Mouse (Mus musculus): ENCODE results near the gene Gm48552.
A peak's percentile ranks its signal among the peaks of the same experiment; 100 is the strongest.

The Gm48552 gene

DNA sequence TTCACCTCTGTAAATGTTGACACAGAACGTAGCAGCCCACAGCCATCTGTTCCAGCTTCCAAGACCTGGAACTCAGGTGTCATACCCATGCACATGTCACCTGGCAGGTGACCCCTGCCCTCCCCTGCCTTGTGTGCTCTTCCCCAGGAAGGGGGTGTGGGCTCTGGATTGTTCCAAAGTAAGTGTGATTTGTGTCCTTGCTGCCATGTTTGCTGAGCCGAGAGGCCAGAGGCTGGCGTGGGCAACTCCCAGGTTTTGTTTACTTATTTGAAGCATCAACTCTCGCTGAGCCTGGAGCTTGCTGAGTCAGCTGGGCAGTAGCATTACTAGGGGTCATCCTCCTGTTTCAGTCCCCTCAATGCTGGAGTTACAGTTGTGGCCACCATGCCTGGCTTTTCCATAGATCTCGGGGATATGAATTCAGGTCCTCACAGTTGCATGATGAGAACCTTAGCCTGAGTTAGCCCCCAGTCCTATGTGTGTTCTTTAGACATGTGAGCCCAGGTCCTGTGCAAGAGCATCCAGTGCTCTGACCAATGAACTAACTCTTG, at the start of gene Gm48552:
TSS of gene Gm48552 (plus strand) at position 501 of the 551 bp plus-strand sequence.
- DNase-seq (ENCODE audit: low read depth, low spot score): no peak

DNA sequence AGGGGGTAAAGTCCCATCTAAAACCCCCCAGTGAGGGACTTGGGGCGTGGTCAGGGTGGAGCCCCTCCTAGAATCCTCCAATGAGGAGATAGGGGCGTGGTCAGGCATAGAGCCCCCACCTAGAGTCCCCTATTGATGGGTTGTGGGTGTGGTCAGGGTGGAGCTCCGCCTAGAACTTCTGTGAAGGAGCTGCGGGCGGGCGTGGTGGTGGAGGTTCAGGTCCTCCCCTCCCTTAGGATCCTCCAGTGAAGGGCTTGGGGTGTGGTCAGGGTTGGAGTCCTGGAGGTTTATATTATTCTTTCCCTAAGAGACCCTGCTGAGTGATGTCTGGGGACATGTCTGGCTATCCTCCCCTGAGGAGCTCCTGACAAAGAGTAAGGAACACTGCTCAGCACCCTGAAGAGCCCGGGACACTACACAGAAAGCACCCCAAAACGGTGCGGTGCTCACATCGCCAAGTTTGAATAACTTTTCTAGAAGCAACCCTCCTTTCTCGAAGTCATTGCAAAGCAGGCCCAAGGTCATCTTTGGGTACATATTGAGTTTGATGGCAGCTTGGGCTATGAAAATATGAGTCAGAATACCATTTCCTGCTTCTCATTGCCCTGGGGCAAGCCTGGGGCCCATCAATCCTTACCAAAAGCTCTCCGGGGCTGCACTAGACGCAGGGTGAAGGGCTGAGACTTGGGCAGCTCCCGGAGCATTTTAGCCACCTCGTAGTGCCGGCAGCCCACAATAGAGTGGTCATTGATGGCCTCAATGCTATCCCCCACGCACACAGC, 48.1 kb upstream of the Gm48552 start:
- peak; percentile 94 for DNase-seq (ENCODE audit: low read depth, low spot score)

DNA sequence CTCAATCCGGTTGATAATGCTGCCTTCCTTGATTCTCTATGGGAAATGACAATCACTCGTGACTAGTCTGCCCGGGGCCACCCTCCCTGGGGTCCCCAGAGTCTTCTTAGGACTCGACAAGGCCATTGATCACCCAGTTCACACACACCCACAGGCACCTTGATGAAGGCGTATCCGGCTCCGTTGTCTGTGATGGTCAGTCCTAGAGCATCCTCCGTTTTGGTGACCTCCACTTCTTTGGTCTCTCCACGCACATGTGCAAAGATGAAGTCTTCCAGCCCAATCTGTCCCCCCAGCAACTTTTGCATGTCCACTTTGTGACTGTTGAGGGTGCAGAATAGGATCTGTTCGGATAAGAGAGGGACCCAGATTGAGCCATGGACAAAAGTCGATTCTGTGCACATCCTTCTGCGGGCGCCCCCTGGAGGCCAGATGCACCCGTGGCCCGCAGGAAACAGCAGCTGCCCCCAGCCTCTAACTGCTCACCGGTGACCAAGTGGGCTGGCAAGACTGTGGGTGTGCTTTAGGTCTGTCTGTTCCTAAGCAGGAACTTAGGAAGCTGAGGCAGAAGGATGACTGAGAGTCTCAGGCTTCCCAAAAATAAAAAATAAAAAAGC, 47.4 kb upstream of the Gm48552 start:
- peak; percentile 80 for DNase-seq (ENCODE audit: low read depth, low spot score)

DNA sequence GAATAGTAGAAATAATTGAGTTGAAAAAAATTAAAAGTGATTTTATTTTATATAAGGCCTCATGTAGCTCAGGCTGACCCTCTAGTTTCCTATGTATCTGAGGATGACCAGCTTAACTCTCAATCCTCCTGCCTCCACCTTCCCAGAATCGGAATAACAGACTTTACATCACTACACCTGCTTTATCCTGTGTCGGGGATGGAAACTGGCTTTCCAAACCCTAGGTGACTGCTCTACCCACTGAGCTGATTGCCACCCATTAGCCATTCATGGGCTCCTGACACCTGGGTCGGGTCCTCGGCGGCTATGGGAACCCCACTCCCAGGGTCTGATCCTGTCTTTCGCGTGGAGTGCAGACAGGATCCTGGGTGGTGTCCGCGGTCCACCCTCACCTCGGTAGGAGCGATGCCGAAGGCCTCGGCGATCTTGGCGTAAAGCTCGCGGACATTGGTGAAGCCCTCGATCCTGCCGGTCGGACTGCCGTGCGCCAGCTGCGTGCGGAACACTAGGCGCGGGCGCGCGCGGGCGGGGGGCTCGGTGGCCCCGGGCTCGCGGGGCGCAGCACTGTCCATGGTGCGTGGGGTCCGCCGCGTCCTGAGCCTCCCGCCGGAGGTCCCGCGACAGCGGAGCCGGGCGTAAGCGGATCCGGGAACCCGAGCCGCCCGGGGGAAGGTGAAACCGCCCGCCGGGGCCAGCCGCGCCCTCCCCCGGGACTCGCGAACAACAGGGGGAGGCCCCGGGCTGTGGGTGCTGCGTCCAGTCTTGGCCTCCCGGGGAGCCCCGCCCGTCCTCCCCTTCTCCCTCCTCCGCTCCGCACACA, 45.9 kb upstream of the Gm48552 start, which contains the start of gene Gipc3:
TSS of gene Gipc3 (minus strand) at position 581 of the 820 bp plus-strand sequence.
- no peak for DNase-seq (ENCODE audit: low read depth, low spot score)

DNA sequence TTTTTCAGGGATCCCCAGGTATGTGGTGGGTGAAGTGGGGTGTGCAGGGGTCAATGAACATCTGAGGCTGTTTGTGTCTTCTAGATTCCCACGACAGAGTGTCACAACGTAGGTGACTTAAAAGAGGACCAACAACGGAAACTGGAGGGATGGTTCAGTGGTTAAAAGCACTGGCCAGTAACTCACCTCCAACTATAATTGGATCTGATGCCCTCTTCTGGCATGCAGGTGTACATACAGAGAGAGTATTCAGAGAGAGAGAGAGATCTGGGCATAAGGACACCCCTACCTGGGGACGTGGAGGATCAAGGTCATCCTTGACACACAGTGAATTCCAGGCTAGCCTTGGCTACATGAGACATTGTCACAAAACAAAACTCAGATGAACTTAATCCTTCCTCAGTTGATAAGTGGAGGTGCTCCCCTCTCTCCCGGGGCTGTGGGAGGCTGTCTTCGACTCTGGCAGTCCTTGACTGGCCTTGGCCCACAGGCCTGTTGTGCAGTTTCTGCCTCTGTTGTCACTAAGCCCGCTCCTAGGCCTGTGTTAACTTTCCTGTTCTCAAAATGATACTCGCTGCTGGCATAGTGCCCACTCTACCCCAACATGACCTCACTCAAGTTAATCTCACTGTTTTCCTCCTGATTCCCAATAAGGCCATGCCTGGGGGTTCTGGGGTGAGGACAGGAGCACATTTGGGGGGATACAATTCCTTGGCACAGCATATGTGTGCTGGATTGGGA, 44.2 kb upstream of the Gm48552 start:
- no peak for DNase-seq (ENCODE audit: low read depth, low spot score)

DNA sequence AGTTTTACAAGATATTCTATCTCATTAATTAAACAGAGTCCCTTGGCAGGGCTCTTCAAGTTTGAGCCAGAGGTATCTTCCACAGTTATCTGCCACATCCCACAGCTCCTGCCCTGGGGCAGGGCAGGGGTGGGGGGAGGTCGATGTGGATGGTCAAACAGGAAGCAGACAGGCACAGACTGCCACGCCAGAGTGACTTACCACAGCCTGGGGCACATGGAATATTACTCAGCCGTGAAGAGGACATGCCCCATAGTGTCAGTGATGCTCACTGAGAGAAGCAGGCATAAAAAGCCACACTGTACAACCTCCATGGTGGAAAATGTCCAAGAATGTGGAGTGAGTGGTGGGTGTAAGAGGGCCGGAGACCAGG, 43.7 kb upstream of the Gm48552 start:
- no peak for DNase-seq (ENCODE audit: low read depth, low spot score)

DNA sequence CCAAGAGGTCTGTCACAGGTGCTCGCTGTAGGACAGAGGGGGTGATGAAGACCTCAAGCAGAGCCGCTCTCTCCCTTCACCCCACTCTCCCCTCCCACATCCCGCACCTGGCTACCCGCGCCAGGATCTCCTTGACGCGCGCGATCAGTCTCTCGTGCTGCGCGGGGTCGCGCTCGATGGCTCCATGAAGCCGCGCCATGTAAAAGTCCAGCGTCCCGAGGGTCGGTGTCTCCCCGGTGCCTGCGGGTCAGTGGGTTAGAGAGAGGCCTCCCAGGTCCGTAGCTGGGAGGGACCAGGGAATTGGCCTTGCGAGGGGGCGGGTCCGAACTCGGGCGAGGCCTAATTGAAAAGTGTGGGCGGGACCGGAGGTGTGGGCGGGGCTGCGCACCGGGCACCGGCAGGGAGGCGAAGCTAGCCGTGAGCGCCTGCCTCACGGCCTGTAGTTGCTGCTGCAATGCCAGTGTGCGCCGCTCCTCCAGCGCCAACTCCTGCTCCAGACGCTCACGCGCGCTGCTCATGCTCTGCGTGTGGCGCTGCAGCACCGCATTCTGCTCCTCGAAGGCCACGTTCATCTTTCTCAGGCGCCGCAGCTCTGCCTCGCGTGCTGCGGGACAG, 42.2 kb upstream of the Gm48552 start:
- peak; percentile 93 for DNase-seq (ENCODE audit: low read depth, low spot score)

DNA sequence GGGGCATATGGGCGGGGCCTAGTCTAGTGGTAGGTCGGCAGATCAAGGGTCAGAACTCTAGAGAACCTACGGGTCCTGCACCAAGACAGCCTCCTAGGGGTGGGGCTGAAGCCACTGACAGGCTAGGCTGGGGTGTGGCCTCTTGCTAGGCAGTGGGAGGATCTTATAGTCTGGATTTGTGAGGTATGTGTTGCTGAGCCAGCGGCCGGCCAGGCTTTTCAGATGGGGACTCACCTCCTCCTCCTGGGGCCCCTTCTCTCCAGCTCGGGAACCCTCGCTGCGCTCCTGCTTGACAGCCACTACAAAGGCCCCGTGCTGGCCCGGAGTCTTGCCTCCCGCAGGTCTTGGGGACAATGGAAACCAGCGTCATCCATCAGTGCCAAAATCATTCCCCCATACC, 39.7 kb upstream of the Gm48552 start:
- DNase-seq (ENCODE audit: low read depth, low spot score): peak; percentile 95

DNA sequence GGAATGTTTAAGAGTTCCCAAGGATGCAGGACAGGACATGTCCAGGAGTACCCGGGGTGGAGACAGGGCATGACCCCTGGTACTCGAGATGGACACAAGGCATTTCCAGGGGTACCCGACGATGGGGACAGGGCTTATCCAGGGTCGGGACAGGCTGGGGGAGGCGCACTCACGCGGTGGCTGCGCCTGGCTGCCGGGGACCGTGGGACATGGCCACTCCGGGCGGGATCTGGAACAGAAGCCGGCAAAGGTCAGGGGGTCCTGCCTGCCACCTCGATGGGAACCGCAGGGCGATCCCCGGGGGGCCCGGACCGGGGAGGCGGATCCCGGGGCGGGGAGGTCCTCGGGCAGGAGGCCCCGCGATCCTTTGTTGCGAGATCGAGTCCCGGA, 38.8 kb upstream of the Gm48552 start:
- no peak for DNase-seq (ENCODE audit: low read depth, low spot score)

DNA sequence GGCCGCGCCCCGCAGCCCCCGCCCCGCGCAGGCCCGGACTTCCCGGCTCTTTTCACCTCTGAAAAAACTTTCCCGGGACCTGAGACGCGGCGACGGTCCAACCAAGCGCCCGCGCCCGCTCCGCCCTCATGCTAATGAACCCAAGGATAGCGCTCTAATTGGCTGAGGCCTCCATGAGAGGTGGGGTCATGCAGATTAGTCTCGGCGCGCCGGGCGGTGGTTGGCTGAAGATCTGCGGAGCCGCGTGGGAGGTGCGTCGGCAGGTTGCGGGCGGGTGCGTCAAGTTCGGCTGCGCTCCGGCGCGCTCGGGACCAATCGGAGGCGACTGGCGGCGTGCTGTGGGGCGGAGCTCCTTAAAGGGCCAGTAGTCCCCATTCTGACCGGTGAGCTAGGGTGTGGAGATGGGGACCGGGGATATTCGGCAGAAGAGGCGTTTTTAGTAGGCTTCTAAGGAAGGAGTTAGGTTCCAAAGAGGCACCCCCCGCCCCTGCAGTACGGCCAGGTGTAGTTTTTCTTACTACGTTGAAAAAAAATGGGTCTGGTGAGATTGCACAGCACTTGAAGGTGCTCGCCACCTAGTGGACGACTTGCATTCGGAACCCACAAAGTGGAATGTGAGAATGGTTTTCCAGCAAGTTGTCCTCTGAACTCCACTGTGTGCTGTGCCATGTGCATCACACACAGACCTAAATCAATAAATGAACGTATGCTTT, 38.3 kb upstream of the Gm48552 start, which contains the start of gene Hmg20b:
TSS of gene Hmg20b (minus strand) at position 130 of the 713 bp plus-strand sequence.
- peak; percentile 100 for DNase-seq (ENCODE audit: low read depth, low spot score)

DNA sequence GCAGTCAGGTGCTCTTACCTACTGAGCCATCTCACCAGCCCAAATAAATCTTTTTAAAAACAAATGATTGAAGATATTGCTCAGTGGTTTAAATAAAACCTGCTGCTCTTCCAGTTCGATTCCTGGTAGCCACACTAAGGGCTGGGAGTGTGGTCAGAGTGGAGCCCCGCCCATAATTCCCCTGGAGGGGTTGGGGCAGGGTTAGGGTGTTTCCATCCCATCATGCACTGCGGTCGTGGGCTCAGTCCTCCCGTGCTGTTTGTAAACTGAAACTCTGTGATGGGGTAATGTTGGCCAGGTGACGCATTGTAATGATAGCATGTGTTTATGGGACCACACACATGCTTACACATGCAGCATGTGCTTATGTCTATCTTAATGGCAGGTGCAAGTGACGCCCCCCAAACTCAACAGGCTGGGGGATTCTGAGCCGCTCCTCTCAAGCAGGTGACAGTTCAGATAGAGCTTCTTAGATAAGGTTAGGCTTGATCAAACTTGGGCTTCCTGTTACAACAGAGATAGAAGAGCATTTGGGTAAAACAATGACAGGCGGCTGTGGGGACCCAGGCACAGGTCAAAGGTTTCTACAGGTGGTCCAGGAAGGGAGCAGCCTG, 37.0 kb upstream of the Gm48552 start:
- DNase-seq (ENCODE audit: low read depth, low spot score): peak; percentile 91

DNA sequence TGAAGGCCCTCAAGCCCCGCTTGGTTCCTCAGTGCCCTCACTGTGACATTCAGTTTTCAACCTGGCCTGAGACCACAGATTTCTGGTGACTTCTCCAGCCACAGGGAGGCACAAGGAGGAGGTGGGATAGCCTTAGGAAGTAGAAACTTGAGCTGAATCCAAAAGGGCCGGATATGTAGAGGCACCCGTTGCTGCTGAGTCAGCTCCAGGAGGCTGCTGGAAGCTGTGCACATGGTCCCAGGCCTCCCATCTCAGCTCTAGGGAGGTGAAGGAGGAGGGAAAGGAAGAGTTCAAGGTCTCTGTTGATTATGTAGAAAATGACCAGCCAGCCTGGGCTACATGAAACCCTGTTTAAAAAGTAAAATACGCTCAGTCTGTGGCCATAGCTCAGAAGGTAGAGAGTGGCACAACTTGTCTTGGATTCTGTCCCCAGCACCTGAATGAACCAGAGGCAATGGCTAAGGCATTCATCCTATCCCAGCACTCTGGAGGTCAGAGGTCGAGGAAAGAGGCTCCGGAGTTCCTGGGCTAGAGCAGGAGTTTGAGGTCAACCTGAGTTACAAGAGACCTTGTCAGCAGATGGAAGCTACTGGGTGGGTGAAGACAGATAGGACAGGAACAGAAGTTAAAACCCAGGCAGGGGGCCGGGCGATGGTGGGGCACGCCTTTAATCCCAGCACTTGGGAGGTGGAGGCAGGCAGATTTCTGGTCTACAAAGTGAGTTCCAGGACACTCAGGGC, 33.9 kb upstream of the Gm48552 start:
- peak; percentile 76 for DNase-seq (ENCODE audit: low read depth, low spot score)

DNA sequence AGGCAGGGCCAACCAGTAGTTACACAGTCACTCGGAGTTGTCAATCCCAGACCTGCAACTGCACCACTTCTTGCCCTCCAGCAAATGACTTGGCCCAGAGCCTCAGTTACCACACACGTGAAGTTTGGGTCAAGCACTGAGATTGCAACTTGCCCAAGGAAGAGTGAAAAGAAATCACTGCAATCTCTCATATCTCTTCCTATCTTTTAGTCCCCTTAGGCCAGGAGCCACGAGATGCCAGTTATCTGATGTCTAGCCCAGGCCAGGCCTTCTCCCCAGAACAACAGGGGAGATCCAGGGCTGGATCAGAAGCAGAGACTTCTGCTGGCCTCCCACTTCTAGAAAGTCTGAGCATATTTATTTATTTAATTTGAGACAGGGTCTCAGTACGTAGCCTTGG, 33.3 kb upstream of the Gm48552 start:
- no peak for DNase-seq (ENCODE audit: low read depth, low spot score)

DNA sequence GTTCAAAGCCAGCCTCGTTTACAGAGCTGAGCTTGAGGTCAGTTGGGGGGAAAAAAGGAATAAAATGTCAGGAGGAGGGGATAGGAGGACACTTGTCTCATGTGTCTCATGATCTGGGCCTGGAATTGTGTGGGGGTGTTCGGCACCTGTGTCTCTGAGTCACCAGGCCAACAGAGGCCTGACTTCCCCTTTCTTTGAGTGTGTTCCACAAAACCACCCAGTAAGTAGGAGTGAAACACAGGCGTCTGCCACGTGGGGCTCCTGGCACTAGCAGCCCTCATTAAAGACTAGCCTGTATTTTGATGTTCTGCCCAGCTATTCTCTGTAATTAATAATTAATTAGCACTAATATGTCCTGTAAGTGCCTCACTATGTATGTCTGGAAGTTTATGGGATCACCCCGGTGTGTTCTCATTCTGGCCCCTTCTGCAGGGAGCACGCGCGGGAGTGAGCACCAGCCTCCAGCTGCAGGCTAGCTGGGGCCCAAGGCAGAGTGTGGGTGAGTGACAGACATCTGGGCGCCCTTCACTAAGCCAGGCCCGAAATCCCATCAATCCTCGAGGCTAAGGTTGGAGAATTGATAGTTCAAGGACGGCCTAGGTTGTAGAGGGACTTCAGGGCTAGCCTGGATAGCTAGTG, 32.3 kb upstream of the Gm48552 start:
- DNase-seq (ENCODE audit: low read depth, low spot score): no peak

DNA sequence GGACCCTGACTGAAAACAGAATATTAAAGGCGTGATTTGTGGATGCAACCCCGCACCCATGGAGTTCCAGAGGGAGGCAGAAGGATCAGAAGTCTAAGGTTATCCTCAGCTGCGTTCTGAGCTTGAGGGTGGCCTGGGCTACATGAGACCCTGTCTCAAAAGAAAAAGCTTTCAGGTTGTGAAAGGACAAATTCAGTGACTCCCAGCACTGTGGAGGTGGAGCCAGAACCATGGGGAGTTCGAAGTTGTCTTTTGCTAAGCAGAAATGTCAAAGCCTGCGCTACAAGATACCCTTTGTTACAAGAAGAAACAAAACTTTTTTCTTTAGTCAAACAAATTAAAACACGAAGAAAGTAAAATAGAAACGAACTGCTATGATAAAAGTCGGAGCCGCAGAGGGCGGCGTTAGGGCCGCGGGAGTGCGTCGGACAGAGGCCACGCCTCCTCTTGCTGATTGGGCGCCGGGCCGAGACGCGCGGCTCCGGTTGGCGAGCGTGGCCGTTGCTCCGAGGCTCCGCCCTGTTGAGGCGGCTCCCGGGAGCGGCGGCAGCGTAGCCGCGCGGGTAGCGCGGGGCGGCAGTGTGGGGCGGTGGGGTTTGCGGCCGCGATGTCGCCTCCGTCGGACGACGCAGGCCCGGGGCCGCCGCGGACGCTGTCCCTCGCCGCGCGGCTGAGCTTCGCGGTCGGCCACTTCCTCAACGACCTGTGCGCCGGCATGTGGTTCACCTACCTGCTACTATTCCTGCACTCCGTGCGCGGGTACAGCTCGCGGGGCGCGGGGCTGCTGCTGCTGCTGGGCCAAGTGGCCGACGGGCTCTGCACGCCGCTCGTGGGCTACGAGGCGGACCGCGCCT, 31.6 kb upstream of the Gm48552 start, which contains the start of gene Mfsd12:
TSS of gene Mfsd12 (plus strand) at position 501 of the 854 bp plus-strand sequence.
- DNase-seq (ENCODE audit: low read depth, low spot score): peak; percentile 94

DNA sequence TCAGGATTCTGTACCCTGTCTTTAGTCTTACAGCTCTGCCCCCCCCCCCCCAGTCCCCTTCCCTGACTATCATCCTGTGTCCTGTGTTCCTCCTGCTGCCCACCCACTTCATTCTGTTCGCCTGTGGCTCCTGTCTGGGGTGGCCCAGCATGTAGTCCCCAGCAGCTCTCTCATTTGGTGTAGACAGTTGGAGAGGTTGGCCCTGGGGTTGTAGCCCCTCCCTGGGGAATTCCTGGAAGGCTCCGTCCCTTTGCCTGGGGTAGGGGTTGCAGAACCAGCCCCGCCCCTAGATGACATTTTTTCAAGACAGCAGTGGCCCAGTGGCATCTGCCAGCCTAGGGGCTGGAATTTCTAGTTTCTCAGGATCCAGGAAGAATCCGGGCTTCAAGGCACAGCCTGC, 30.6 kb upstream of the Gm48552 start:
- DNase-seq (ENCODE audit: low read depth, low spot score): peak; percentile 82

DNA sequence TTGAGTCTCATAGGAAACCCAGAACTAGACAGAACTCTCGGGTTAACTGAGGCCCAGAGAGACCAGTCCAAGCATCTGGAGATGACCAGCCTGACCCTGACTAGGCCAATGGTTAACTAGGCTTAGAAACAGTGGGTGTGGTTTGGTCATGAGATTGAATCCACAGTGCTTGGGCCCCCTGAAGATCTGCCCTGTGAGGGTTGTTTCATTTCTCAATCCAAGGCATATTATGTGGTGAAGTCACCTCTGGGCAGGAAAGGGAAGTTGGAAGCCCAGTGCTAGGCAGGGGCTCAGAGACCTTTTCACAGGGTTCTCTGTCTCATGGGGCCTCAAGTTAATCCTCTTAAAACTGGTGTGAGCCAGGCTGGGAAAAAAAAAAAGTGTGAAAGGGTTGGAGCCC, 30.0 kb upstream of the Gm48552 start:
- DNase-seq (ENCODE audit: low read depth, low spot score): no peak

Measured in ZHBTc4 (cell line).